Mouse (Mus musculus): ENCODE measurements around the gene Cenpx. TPM values are rescaled to one million over a fixed set of nuclear protein-coding genes. Genes with fewer than 3 reads are reported as not detected.

Cenpx gene
- polyA plus RNA-seq, 2 experiments: 101 to 161 TPM

GRCm38 (mm10) chr11:120704486-120705325, 8.8 kb downstream of the Cenpx start:
- Histone ChIP-seq H3K27me3 (ENCODE audit: control insufficient read depth, insufficient read depth, low read length) (no peaks in the 10 kb centered on the region), H3K36me3 (ENCODE audit: control insufficient read depth, insufficient read depth, low read length) (peaks cover 51% of the 10 kb centered on the region), H3K9me3 (ENCODE audit: control insufficient read depth, low read length) (no peaks in the 10 kb centered on the region), H3K27ac (replicated peaks; ENCODE audit: low read depth, low read length) (peak overlapping the region; percentile 45; the same call in 1 of the 2 replicates), H3K4me3 (replicated peaks; ENCODE audit: low read length) (no peak overlapping the region), H3K4me2 (replicated peaks; ENCODE audit: low read depth, low read length, severe bottlenecking) (no peak overlapping the region), H3K9ac (ENCODE audit: low read depth, low read length, severe bottlenecking) (peak overlapping the region; percentile 28), H3K4me1 (ENCODE audit: control insufficient read depth, insufficient read depth, low read length) (peaks cover 31% of the 10 kb centered on the region)
- 22% methylated on average over 7 of the region's 8 CpGs for WGBS
- no peak for TF ChIP-seq POLR2A (IDR thresholded peaks at IDR 0.05; ENCODE audit: borderline replicate concordance, extremely low read depth, insufficient read depth, insufficient read length)
- DNase-seq (ENCODE audit: low spot score) (no peak), ATAC-seq (ENCODE audit: low FRiP score, low read depth) (0 out of 2 replicates have a peak, but pooled peaks have one; percentile 21)

GRCm38 (mm10) chr11:120703696-120704454, 9.7 kb downstream of the Cenpx start:
- peaks cover 31% of the 10 kb centered on the region for H3K4me1 ChIP-seq (ENCODE audit: control insufficient read depth, insufficient read depth, low read length)
- peak overlapping the region; percentile 40; the same call in 1 of the 2 replicates for H3K27ac ChIP-seq (replicated peaks; ENCODE audit: low read depth, low read length)
- ATAC-seq (ENCODE audit: low FRiP score, low read depth) (no peak), DNase-seq (ENCODE audit: low spot score) (no peak)
- TF ChIP-seq POLR2A (IDR thresholded peaks at IDR 0.05; ENCODE audit: borderline replicate concordance, extremely low read depth, insufficient read depth, insufficient read length): no peak
- no peaks in the 10 kb centered on the region for H3K27me3 ChIP-seq (ENCODE audit: control insufficient read depth, insufficient read depth, low read length)
- no peak overlapping the region for H3K4me3 ChIP-seq (replicated peaks; ENCODE audit: low read length)
- peaks cover 52% of the 10 kb centered on the region for H3K36me3 ChIP-seq (ENCODE audit: control insufficient read depth, insufficient read depth, low read length)
- H3K9ac ChIP-seq (ENCODE audit: low read depth, low read length, severe bottlenecking): peak overlapping the region; percentile 28; the same call in 1 of the 2 replicates
- 25% methylated on average over 14 of the region's 15 CpGs for WGBS
- no peaks in the 10 kb centered on the region for H3K9me3 ChIP-seq (ENCODE audit: control insufficient read depth, low read length)
- H3K4me2 ChIP-seq (replicated peaks; ENCODE audit: low read depth, low read length, severe bottlenecking): 0 out of 2 replicates have a peak overlapping the region, but pooled peaks have one; percentile 13

DNA sequence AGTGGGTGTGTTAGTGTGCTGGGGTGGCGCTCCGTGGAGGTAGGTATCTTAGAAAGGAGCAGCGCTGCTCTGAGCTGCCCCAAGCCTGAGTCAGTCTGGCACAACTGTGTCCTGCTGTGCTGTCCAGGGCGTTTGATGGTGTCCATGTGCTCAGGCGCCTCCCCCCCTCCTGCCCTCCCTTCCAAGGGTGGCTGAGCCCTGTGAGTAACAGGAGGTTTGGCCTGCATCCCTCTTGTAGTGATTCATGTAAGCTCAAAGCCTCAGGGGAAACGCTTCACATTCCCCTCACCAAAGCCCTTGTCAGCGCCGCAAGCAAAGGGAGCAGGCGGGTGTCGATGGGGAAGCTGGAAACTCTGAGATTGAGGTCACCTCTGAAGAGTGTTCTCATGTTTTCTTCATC, 15.8 kb downstream of the Cenpx start:
- H3K4me2 ChIP-seq (replicated peaks; ENCODE audit: low read depth, low read length, severe bottlenecking): no peak overlapping the region
- no peaks in the 10 kb centered on the region for H3K27me3 ChIP-seq (ENCODE audit: control insufficient read depth, insufficient read depth, low read length)
- peaks cover 52% of the 10 kb centered on the region for H3K36me3 ChIP-seq (ENCODE audit: control insufficient read depth, insufficient read depth, low read length)
- DNase-seq (ENCODE audit: low spot score) (no peak), ATAC-seq (ENCODE audit: low FRiP score, low read depth) (no peak)
- peaks cover 10% of the 10 kb centered on the region for H3K4me1 ChIP-seq (ENCODE audit: control insufficient read depth, insufficient read depth, low read length)
- no peak for TF ChIP-seq POLR2A (IDR thresholded peaks at IDR 0.05; ENCODE audit: borderline replicate concordance, extremely low read depth, insufficient read depth, insufficient read length)
- H3K4me3 ChIP-seq (replicated peaks; ENCODE audit: low read length): no peak overlapping the region
- H3K27ac ChIP-seq (replicated peaks; ENCODE audit: low read depth, low read length): no peak overlapping the region
- peaks cover 5% of the 10 kb centered on the region; the same call in 1 of the 2 replicates for H3K9me3 ChIP-seq (ENCODE audit: control insufficient read depth, low read length)
- 0 out of 2 replicates have a peak overlapping the region, but pooled peaks have one; percentile 1 for H3K9ac ChIP-seq (ENCODE audit: low read depth, low read length, severe bottlenecking)
- 42% methylated on average over 10 of the region's 10 CpGs for WGBS

DNA sequence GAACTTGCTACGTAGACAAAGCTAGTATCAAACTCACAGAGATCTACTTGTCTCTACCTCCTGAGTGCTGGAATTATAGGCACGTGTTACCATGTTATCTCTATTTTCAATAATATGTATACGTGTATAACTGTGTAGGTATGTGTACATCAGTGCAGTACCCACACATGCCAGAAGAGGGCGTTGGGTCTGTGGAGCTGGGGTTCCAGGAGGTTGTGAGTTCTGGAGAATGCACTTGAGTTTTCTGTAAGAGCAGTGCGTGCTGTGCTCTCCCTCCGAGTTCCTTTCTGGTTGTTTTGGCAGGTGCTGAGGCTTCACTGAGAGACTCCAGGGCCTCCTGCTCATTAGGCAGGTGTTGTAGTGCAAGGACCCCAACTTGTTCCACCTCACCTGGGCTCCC, 17.0 kb downstream of the Cenpx start:
- H3K4me2 ChIP-seq (replicated peaks; ENCODE audit: low read depth, low read length, severe bottlenecking): no peak overlapping the region
- H3K4me3 ChIP-seq (replicated peaks; ENCODE audit: low read length): no peak overlapping the region
- H3K27ac ChIP-seq (replicated peaks; ENCODE audit: low read depth, low read length): no peak overlapping the region
- no peak overlapping the region for H3K9ac ChIP-seq (ENCODE audit: low read depth, low read length, severe bottlenecking)
- H3K27me3 ChIP-seq (ENCODE audit: control insufficient read depth, insufficient read depth, low read length): no peaks in the 10 kb centered on the region
- no peak for ATAC-seq (ENCODE audit: low FRiP score, low read depth)
- DNase-seq (ENCODE audit: low spot score): no peak
- peaks cover 5% of the 10 kb centered on the region; the same call in 1 of the 2 replicates for H3K9me3 ChIP-seq (ENCODE audit: control insufficient read depth, low read length)
- 91% methylated on average over 6 of the region's 6 CpGs for WGBS
- TF ChIP-seq POLR2A (IDR thresholded peaks at IDR 0.05; ENCODE audit: borderline replicate concordance, extremely low read depth, insufficient read depth, insufficient read length): no peak
- peaks cover 10% of the 10 kb centered on the region for H3K4me1 ChIP-seq (ENCODE audit: control insufficient read depth, insufficient read depth, low read length)
- H3K36me3 ChIP-seq (ENCODE audit: control insufficient read depth, insufficient read depth, low read length): peaks cover 51% of the 10 kb centered on the region

DNA sequence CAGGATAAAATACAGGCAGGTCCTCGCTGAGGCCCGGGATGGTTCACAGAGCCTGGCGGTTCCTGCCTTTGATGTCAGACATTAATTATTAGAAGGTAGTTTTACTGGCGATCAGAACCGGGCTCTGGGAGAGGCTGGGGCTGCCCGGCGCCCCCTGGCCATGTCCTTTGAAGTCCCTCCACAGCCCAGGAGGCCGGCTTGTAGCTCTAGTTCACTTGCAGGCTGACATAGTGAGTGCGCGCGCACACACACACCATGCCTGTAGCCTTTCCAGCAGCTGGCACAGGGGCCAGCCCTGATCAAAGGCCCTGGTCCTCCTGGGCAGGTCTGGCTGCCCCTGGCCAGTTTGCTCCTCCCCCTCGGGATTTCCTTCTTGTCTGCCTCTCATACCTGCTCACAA, 17.9 kb downstream of the Cenpx start:
- Histone ChIP-seq H3K9ac (ENCODE audit: low read depth, low read length, severe bottlenecking) (peak overlapping the region; percentile 38; the same call in 1 of the 2 replicates), H3K4me2 (replicated peaks; ENCODE audit: low read depth, low read length, severe bottlenecking) (no peak overlapping the region), H3K27me3 (ENCODE audit: control insufficient read depth, insufficient read depth, low read length) (no peaks in the 10 kb centered on the region), H3K4me1 (ENCODE audit: control insufficient read depth, insufficient read depth, low read length) (peaks cover 10% of the 10 kb centered on the region), H3K9me3 (ENCODE audit: control insufficient read depth, low read length) (peaks cover 5% of the 10 kb centered on the region; the same call in 1 of the 2 replicates), H3K27ac (replicated peaks; ENCODE audit: low read depth, low read length) (peak overlapping the region; percentile 39; the same call in 1 of the 2 replicates), H3K36me3 (ENCODE audit: control insufficient read depth, insufficient read depth, low read length) (peaks cover 47% of the 10 kb centered on the region), H3K4me3 (replicated peaks; ENCODE audit: low read length) (no peak overlapping the region)
- 12% methylated on average over 12 of the region's 12 CpGs for WGBS
- DNase-seq (ENCODE audit: low spot score) (no peak), ATAC-seq (ENCODE audit: low FRiP score, low read depth) (no peak)
- TF ChIP-seq POLR2A (IDR thresholded peaks at IDR 0.05; ENCODE audit: borderline replicate concordance, extremely low read depth, insufficient read depth, insufficient read length): no peak
